Mouse (Mus musculus) testis, postnatal 10 days (tissue): ENCODE data around the gene Gpr89.

Source experiments
- DNase-seq: peaks from one replicate; pipeline ENCODE4 v3.0.0; 2021; ENCODE audit warnings: low spot score

The Gpr89 gene

DNA sequence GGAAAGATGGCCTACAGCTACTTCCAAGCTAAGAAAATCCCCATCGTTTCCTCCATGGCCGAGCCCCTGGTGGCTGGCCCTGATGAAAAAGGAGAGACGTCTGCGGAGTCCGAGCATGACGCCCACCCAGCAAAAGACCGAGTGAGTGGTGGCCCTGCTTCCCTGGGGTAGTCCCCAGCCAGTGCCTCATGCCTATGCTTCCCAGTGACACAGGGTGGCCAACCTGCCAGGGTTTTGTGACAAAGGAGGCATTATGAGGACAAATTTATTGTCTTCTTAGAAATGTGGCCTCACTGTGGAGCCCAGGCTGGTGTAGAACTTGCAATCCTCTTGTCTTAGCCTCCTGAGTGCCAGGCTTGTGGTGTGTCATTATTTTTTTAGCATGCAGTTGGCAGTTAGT, 36.1 kb downstream of the Gpr89 start:
- peak; percentile 31 for DNase-seq

DNA sequence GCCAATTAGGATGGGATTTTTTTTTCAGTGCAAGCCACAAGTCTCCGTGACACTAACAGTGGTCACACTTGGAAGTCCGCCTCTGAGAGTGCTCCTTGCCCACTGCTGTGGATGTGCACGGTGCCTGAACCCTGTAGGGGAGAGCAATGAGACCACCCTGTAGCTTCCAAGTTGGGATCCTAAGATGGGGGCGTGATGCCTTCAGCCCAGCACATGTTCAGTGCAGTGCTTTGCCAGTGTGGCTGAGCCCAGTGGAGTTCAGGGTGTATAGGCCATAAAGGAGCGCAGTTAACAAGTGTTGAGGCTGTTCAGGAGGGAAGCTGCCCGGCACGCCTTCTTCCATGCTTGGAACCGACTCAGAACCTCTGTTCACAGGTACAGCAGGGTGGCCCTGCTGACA, 36.6 kb downstream of the Gpr89 start:
- no peak for DNase-seq

DNA sequence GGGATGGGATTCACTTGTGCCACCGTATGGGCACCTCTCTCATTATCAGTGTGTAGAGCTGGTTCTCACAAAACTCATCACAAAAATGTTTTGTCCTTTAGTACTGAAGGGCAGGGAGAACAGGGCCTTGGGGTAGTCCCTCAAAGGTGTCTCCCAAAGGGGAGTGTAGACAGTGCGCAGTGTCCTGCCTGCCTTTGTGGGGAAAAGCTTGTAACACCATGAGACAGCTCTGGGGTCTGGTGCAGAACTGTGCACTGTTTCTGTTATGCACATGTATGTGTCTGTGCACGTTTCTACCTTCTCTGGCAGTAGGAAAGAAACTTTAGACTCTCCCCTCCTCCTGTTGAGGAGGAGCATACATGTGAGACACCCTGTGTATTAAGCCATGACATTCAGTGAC, 37.3 kb downstream of the Gpr89 start:
- peak; percentile 26 for DNase-seq

- DNase-seq: peak; percentile 31
Observed at GRCm38 (mm10) chr3:96860498-96860897, 44.6 kb downstream of the Gpr89 start.

DNA sequence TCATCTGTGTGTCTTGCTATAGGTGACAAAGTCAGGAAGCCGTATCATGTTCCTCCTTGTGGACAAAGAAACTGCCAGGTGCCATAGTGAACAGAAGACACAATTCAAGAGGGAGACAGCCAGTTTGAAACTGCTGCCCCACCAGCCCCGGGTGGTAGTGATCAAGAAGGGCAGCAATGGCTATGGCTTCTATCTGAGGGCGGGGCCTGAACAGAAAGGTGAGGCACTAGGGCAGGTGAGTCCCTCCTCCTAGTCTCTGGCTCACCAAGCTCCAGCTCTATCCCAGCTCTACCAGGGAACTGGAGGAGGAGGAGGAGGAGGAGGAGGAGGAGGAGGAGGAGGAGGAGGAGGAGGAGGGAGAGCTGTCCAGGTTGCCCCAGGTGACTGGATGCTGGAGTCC, 49.3 kb downstream of the Gpr89 start:
- peak; percentile 36 for DNase-seq

DNA sequence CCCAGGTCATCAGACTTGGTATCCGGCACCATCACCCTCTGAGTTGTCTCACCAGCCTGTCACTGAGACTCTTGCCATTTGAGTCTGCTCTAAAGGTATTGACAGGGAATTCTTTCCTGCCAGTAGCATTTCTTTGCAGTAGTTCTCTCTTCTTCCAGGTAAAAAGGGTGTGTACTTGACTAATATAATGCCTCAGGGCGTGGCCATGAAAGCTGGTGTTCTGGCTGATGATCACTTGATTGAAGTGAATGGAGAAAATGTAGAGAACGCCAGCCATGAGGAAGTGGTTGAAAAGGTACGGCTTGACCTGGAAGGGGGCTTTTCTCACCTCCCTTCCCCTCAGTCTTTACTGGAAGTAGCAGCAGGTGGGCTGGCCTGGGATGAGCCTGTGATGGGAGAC, 50.8 kb downstream of the Gpr89 start:
- peak; percentile 30 for DNase-seq

- DNase-seq: no peak
Observed at GRCm38 (mm10) chr3:96852561-96852960, 52.6 kb downstream of the Gpr89 start.

DNA sequence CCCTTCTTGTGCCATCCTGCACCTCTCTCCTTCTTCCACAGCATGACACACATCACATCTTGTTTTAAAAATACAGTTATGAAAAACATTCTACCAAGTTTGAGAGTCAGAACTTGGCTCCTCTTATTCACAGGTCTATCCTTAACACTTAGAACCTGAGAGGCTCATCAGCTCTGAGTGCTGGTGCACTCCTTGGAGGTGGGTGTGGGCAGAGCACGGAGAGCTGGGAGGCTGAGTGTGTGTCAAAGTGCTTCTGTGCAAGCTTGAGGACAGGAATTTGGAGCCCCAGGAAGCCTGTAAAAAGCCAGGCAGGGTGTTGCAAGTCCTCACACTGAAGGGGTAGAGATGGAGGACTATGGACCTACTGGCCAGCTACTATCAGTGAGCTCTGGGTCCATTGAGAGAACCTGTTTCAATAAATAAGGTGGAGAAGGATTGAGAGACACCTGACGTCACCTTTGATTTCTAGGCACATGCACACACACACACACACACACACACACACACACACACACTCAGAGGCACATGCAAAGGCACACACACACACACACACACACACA, 55.9 kb downstream of the Gpr89 start:
- peak; percentile 23 for DNase-seq

GRCm38 (mm10) chr3:96848470-96848869, 56.7 kb downstream of the Gpr89 start:
- DNase-seq: peak; percentile 32

- DNase-seq: peak; percentile 35
Observed at GRCm38 (mm10) chr3:96847661-96848060, 57.5 kb downstream of the Gpr89 start.

GRCm38 (mm10) chr3:96846985-96847384, 58.2 kb downstream of the Gpr89 start:
- peak; percentile 31 for DNase-seq

DNA sequence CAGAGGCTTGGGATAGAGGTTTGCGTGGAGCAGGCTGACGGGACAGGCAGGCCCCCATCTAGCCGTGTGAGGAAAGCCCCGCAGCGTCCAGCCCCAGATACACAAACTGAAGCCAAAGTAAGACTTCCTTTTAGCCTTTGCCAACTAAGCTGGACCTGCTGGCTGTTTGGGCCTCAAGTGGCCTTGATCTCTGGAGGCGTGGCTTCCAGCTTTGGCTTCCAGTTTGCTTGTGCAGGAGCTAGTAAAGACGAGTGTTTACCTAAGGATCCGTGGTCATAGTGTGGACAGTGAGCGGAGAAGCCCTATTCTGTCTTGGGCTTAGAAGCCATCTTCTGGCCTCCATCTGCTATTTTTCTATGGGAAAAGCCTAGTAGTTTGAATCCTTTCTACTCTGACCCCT, 59.3 kb downstream of the Gpr89 start:
- DNase-seq: peak; percentile 42

DNA sequence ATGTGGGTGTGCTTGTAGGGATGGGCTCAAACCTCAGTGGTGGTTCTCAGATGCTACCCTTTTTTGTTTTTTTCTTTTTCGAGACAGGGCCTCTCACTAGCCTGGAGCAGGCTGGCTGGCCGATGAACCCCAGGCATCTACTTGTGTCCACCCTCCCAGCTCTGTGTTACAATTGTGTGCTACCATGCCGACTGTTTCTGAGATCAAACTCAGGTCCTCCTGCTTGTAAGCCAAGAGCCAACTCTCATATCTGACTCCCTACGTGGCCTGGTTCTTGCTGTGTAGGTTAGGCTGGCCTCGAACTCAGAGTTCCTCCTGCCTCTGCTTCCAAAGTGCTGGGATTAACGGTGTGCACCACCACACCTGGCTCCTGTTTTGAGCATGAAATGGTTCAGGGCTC, 60.0 kb downstream of the Gpr89 start:
- no peak for DNase-seq

- no peak for DNase-seq
Observed at GRCm38 (mm10) chr3:96838996-96839645, 66.0 kb downstream of the Gpr89 start.

- no peak for DNase-seq
Observed at GRCm38 (mm10) chr3:96836414-96836813, 68.7 kb downstream of the Gpr89 start.

DNA sequence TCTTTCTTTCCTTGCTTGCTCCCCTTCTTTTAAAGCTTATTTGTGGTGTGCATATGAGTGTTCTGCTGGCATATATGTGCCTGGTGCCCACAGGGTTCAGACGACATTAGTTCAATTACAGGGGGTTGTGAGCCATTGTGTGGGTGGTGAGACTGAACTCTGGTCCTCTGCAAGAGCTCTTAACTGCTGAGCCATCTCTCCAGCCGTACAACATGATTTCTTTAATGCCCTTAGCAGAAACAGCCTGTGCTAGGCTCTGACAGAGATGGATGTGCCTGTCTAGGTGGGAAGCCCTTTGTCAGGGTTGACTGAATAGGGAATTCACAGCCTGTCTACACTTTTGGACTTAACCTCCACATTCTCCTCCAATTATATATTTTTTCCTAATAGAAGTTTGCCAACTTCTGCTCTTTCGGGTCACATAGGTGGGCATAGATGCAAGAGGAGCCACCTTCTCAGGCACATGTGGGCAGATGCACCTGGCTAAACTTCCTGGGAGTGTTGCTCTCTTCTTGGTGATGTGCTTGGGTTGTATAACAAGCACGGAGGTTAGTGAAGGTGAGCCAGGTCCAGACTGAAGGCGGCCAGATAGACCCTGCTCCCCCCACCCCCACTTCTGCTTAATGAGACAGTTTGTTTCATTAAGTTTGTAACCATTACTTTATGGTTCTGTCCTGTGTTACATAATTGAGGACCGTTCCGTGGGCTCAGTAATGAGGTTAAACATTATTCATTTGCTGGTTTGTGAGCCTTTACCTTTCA, 70.4 kb downstream of the Gpr89 start:
- no peak for DNase-seq

- no peak for DNase-seq
Observed at GRCm38 (mm10) chr3:96832930-96833329, 72.2 kb downstream of the Gpr89 start.

GRCm38 (mm10) chr3:96829856-96830255, 75.3 kb downstream of the Gpr89 start:
- no peak for DNase-seq

GRCm38 (mm10) chr3:96828984-96829383, 76.2 kb downstream of the Gpr89 start, which contains the start of the genes Pdzk1 and Cd160:
Gene Pdzk1, plus strand, starts transcription at chr3:96829284.
Gene Cd160, minus strand, starts transcription at chr3:96829351.
- no peak for DNase-seq

DNA sequence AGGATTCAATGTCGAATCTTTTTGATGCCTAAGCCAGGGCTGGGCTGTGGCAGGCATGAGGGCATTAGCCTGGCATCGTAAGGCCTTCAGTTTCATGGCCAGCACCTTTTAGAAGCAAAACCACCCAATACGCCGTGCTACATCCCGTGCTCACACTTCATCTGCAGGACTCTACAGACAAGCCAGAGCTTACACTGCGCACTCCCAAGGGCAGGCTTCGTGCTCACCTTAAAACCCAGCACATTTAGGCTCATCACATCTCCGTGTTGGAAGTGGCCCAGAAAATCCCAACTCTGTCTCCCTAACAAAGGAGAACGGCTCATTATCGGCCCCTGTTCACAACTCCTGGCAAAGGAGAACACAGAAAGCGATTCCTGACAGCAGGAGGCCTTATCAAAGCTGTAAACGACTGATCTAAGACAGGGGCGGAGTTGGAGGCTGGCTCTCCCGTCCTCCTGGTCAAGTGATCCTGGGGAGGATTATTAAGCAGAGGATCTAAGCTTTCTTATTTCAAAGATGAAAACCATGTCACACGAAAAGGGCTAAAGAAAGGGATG, 76.8 kb downstream of the Gpr89 start:
- DNase-seq: no peak

DNA sequence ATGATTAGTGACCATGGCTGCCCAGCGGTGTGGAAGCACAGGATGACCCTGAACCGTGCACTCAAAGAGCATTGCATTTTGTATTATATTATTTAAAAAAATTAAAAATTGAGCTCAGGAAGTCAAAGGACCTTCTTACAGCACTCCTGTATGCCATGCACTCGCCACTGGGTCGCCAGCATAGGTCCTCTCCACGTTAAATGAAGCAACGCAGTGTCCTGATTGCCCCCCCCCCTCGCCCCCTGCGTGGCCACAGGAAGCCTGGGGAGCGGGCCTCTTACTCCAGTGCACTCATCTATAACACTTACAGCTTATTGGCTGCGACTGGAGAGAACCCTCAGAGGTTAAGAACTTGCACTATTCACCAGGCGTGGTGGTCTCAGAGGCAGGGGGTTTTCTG, 79.9 kb downstream of the Gpr89 start:
- no peak for DNase-seq

DNA sequence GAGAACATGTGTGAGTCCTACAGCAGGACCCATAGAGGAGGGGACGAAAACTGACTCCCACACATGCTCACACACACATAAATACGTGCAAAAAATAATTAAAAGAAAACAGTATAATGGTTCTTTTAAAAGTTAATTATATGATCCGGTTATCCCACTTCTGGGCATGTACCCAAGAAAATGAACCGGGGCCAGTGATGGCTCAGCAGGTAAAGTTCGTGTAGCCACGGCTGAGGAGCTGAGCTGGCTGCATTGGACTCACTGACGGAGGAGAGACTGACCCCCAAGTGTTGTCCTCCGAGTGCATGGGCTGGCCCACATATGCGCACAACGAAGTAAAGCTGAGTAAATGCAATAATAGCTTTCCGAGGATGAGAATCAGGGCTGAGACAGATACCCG, 80.5 kb downstream of the Gpr89 start:
- DNase-seq: no peak

DNA sequence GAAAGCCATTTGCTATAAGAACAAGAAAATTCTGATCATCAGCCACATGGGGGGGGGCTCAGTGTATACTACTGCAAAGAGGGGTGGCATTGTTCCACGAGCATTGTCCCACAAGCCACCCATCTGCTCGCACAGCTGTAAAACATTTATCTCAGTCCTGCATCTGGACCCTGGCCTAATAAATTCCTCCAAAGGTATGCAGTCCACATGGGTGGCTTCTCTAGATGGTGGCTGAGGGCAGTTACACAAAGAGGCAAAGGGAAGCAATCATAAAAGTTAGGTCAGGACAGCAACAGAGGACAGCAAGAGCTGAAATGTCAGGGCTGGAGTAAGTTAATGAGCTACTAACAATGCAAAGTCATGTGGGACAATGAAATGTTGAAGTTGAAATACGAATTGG, 81.4 kb downstream of the Gpr89 start:
- no peak for DNase-seq
